Mouse (Mus musculus): Measurements from ENCODE around the gene Reln. TPM values are rescaled to one million over a fixed set of nuclear protein-coding genes. Genes with fewer than 3 reads are reported as not detected.

Gene Reln
- polyA plus RNA-seq, 1 experiment, result 164 TPM

- Histone ChIP-seq H3K4me1 (ENCODE audit: control insufficient read depth, insufficient read depth, low read length) (no peaks in the 10 kb centered on the region), H3K4me3 (ENCODE audit: insufficient read depth, low read depth, low read length) (no peak overlapping the region), H3K27ac (ENCODE audit: insufficient read depth, low read depth, low read length) (no peak overlapping the region)
- WGBS, result 91% methylated on average over 2 of the region's 2 CpGs
- TF ChIP-seq CTCF (IDR thresholded peaks at IDR 0.05; ENCODE audit: insufficient read depth, low read depth, low read length), result no peak
- TF ChIP-seq POLR2A (IDR thresholded peaks at IDR 0.05; ENCODE audit: insufficient read depth, low read depth, low read length), result no peak
These were observed 28.5 kb downstream of the Reln start for GRCm38 (mm10) chr5:22315990-22316389.

DNA sequence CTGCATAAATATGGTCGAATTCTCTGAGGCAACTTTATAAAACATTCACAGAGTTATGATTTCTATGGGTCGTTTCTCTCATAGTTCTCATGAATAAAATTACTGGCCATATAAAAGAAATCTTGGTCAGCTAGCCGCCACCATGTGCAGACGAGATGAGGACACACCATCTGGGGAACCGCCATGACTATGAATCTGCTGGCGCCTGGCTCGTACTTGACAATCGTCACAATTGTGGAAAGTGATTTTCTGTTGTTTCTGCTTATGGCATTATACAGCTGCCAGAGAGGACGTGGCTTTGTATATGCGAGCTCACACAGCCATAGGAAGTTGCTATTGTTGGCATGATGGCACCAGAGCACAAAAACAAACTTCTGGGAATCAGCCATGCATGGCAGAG lies 31.5 kb downstream of the Reln start:
- no peak overlapping the region for H3K4me3 ChIP-seq (ENCODE audit: insufficient read depth, low read depth, low read length)
- no peak overlapping the region for H3K27ac ChIP-seq (ENCODE audit: insufficient read depth, low read depth, low read length)
- H3K4me1 ChIP-seq (ENCODE audit: control insufficient read depth, insufficient read depth, low read length), result no peaks in the 10 kb centered on the region
- TF ChIP-seq POLR2A (IDR thresholded peaks at IDR 0.05; ENCODE audit: insufficient read depth, low read depth, low read length), result no peak
- TF ChIP-seq CTCF (IDR thresholded peaks at IDR 0.05; ENCODE audit: insufficient read depth, low read depth, low read length), result no peak
- WGBS, result 74% methylated on average over 10 of the region's 10 CpGs

DNA sequence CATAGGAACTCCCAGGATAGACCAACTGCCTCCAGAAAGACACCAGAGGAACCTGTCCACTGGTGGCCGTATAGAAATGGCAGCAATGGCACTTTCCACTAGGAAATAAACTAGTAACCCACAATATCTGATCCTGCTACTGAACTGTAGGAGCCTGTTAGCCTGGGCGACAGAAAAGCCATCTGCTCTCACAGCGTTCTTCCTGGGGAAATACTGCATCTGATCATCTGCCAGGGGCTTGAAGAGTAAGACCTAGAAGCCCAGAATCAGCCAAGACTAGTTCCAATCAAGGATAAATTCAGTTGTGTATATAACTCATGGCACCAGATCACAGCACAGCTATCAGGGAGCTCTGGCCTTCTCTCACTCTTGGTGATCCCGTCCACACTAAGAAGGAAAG lies 33.5 kb downstream of the Reln start:
- no peaks in the 10 kb centered on the region for H3K4me1 ChIP-seq (ENCODE audit: control insufficient read depth, insufficient read depth, low read length)
- no peak overlapping the region for H3K27ac ChIP-seq (ENCODE audit: insufficient read depth, low read depth, low read length)
- no peak overlapping the region for H3K4me3 ChIP-seq (ENCODE audit: insufficient read depth, low read depth, low read length)
- no peak for TF ChIP-seq CTCF (IDR thresholded peaks at IDR 0.05; ENCODE audit: insufficient read depth, low read depth, low read length)
- no peak for TF ChIP-seq POLR2A (IDR thresholded peaks at IDR 0.05; ENCODE audit: insufficient read depth, low read depth, low read length)
- WGBS, result 95% methylated on average over 4 of the region's 4 CpGs

DNA sequence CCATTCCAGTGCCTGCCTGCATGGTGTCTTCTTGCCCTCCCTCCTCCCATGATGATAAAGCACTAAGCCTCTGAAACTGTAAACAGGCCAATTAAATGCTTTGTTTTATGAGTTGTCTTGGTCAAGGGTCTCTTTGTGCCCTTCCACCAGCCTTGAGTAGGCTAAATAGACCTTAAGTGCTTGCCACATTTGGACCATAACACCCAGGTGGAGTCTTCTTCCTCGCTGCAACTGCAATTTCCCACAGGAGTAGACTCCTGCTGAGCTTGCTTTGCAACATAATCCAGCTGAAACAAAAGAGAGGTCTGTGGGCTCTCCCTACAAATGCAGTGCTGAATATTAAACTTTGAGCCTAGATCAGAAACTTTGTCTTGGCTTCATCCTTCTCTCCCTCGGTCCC lies 35.5 kb downstream of the Reln start:
- TF ChIP-seq POLR2A (IDR thresholded peaks at IDR 0.05; ENCODE audit: insufficient read depth, low read depth, low read length) (no peak), CTCF (IDR thresholded peaks at IDR 0.05; ENCODE audit: insufficient read depth, low read depth, low read length) (no peak)
- Histone ChIP-seq H3K4me1 (ENCODE audit: control insufficient read depth, insufficient read depth, low read length) (no peaks in the 10 kb centered on the region), H3K4me3 (ENCODE audit: insufficient read depth, low read depth, low read length) (no peak overlapping the region), H3K27ac (ENCODE audit: insufficient read depth, low read depth, low read length) (no peak overlapping the region)
- 60% methylated on average over 2 of the region's 2 CpGs for WGBS

DNA sequence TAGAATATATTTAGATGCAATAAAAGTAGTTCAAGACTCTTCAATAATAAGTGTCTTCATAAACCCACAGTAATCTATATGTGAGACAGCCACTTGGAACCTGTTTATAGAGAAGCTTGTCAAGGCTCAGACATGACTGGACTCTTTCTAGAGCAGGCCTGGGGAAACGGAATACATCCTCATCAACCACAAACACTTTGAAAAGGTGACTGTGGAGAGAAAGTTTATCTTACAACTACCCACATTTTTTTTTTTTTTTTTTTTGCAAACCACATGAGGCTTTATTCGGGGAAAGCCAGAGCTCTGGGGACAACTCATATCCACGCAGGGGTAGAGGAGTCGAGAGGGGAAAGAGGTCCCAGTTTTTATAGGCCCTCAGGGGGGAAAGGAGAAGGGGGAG lies 36.6 kb downstream of the Reln start:
- 82% methylated on average over 4 of the region's 4 CpGs for WGBS
- TF ChIP-seq CTCF (IDR thresholded peaks at IDR 0.05; ENCODE audit: insufficient read depth, low read depth, low read length) (no peak), POLR2A (IDR thresholded peaks at IDR 0.05; ENCODE audit: insufficient read depth, low read depth, low read length) (no peak)
- H3K4me3 ChIP-seq (ENCODE audit: insufficient read depth, low read depth, low read length), result no peak overlapping the region

GRCm38 (mm10) chr5:22307072-22307471 lies 37.4 kb downstream of the Reln start:
- TF ChIP-seq POLR2A (IDR thresholded peaks at IDR 0.05; ENCODE audit: insufficient read depth, low read depth, low read length) (no peak), CTCF (IDR thresholded peaks at IDR 0.05; ENCODE audit: insufficient read depth, low read depth, low read length) (no peak)
- 63% methylated on average over 3 of the region's 3 CpGs for WGBS
- Histone ChIP-seq H3K4me3 (ENCODE audit: insufficient read depth, low read depth, low read length) (no peak overlapping the region), H3K4me1 (ENCODE audit: control insufficient read depth, insufficient read depth, low read length) (no peaks in the 10 kb centered on the region), H3K27ac (ENCODE audit: insufficient read depth, low read depth, low read length) (no peak overlapping the region)

More for the DNA sequence above, 36.6 kb downstream of the Reln start:
- Histone ChIP-seq H3K4me1 (ENCODE audit: control insufficient read depth, insufficient read depth, low read length) (no peaks in the 10 kb centered on the region), H3K27ac (ENCODE audit: insufficient read depth, low read depth, low read length) (no peak overlapping the region)

DNA sequence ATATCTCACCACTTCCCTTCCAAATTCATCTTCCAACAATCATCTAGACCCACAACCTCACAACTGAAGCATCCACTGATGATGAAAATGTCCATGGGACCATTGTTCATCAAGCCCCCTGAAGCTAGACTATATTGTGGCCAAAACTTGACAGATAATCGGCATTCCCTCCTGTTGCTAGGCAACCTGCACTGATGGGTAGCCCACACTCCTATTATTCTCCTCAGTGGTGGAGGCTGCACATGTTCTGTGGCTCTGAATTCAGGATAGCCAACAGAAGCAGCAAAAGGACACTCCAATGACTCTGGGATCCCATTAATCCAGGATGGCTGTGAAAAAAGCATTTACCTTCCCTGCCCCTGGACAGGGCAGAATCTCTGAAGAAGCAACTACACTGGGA lies 40.8 kb downstream of the Reln start:
- 23% methylated on average over 1 of the region's 1 CpGs for WGBS
- TF ChIP-seq CTCF (IDR thresholded peaks at IDR 0.05; ENCODE audit: insufficient read depth, low read depth, low read length) (no peak), POLR2A (IDR thresholded peaks at IDR 0.05; ENCODE audit: insufficient read depth, low read depth, low read length) (no peak)
- Histone ChIP-seq H3K4me1 (ENCODE audit: control insufficient read depth, insufficient read depth, low read length) (no peaks in the 10 kb centered on the region), H3K4me3 (ENCODE audit: insufficient read depth, low read depth, low read length) (no peak overlapping the region), H3K27ac (ENCODE audit: insufficient read depth, low read depth, low read length) (no peak overlapping the region)

DNA sequence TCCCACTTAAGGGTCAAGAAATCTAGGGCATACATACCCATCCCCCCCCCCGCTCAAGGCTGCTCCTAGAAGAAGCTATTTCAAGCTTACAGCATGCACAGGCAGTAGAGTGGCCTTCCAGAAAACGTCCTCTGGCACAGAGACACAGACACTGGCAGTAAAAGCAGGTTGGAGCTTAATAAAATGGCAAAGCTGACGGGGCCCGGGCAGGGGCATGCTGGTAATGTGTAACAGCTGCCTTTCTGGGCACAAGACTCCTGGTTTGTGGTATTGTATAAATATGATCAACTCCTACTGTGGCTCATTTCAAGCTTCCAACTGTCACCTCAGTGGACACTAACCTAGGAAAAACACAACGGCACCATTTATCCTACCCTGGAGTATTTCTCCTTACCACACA lies 42.2 kb downstream of the Reln start:
- H3K4me3 ChIP-seq (ENCODE audit: insufficient read depth, low read depth, low read length), result no peak overlapping the region
- H3K4me1 ChIP-seq (ENCODE audit: control insufficient read depth, insufficient read depth, low read length), result no peaks in the 10 kb centered on the region
- WGBS, result 54% methylated on average over 5 of the region's 5 CpGs
- TF ChIP-seq CTCF (IDR thresholded peaks at IDR 0.05; ENCODE audit: insufficient read depth, low read depth, low read length), result no peak
- no peak overlapping the region for H3K27ac ChIP-seq (ENCODE audit: insufficient read depth, low read depth, low read length)

- Histone ChIP-seq H3K4me1 (ENCODE audit: control insufficient read depth, insufficient read depth, low read length) (no peaks in the 10 kb centered on the region), H3K27ac (ENCODE audit: insufficient read depth, low read depth, low read length) (no peak overlapping the region), H3K4me3 (ENCODE audit: insufficient read depth, low read depth, low read length) (no peak overlapping the region)
- TF ChIP-seq CTCF (IDR thresholded peaks at IDR 0.05; ENCODE audit: insufficient read depth, low read depth, low read length) (no peak), POLR2A (IDR thresholded peaks at IDR 0.05; ENCODE audit: insufficient read depth, low read depth, low read length) (no peak)
- WGBS, result 92% methylated on average over 5 of the region's 5 CpGs
These were observed 43.7 kb downstream of the Reln start for GRCm38 (mm10) chr5:22300788-22301187.

DNA sequence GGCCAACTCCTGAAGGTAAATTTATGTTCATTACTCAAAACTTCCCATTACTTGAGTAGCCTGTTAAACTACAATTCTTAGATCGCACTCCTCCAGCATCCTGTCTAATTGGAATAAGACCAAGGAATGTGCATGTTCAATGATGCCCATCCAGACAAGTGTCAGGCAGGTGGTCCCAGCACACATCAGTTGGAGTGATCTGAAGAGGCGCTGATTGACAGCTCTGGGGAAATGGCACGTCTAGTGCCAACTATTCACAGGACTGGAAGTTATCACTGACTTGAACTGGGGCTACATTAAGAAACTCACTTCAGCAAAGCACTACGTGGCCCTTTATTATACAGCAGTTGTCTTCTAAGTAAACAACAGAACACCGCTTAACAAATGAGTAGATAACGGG lies 44.5 kb downstream of the Reln start:
- H3K27ac ChIP-seq (ENCODE audit: insufficient read depth, low read depth, low read length), result no peak overlapping the region
- no peaks in the 10 kb centered on the region for H3K4me1 ChIP-seq (ENCODE audit: control insufficient read depth, insufficient read depth, low read length)
- H3K4me3 ChIP-seq (ENCODE audit: insufficient read depth, low read depth, low read length), result no peak overlapping the region
- TF ChIP-seq POLR2A (IDR thresholded peaks at IDR 0.05; ENCODE audit: insufficient read depth, low read depth, low read length) (no peak), CTCF (IDR thresholded peaks at IDR 0.05; ENCODE audit: insufficient read depth, low read depth, low read length) (no peak)
- 85% methylated on average over 6 of the region's 6 CpGs for WGBS
